Mouse (Mus musculus) brown adipose tissue, adult 24 weeks (tissue): Measurements from ENCODE around the gene Gstt4. TPM values are rescaled to one million over a fixed set of nuclear protein-coding genes. Genes with fewer than 3 reads are reported as not detected.
"Not testable (repeated sequence)": the region's sequence is repeated elsewhere in the genome, so short reads cannot be mapped to it uniquely, and the experiment has no call there.

Source experiments
- H3K27ac ChIP-seq: fragments of 200-500 bp; replicated peaks from 2 replicates; pipeline ENCODE4 v1.5.1; 2012; ENCODE audit warnings: low read depth, mild to moderate bottlenecking, low read length
- H3K4me1 ChIP-seq: fragments of 200-500 bp; 2 replicates; pipeline ENCODE4 v1.6.1; 2012; ENCODE audit warnings: low read length, mixed read lengths; ENCODE audit not compliant: control insufficient read depth, insufficient read depth, insufficient read length
- H3K4me3 ChIP-seq: fragments of 200-500 bp; 2 replicates; pipeline ENCODE4 v1.5.1; 2012; ENCODE audit warnings: low read depth, mild to moderate bottlenecking, low read length, moderate library complexity; ENCODE audit not compliant: insufficient read depth
- polyA plus RNA-seq: library from polyadenylated mRNA; stranded (reverse); fragments of >200 nt; gene quantifications from 2 replicates; pipeline ENCODE4 v1.2.4, GENCODE M21; 2012; ENCODE audit not compliant: missing spikeins, insufficient read depth, insufficient read length

Gstt4 gene
- polyA plus RNA-seq: not detected in 2 replicates

DNA sequence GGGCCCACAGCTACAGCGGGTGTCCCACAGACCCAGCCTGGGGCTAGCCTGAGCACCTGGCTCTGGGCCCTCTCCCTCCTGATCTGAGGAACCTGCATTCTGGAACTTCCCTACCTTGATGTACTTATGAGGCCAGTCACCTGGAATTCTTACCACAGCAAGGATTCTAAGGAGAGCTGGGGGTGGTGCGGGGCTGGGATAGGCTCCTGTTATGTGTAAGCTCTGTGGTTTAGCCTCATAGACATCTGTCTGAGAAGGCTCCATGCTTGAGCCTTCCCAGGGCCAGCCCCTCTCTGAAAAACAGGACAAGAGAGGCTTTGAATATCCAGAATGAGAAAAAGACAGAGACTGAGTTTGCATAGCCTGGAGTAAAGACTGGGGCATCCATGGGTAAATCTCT lies at the start of gene Gstt4:
TSS of gene Gstt4 (minus strand) at position 101 of the 400 bp plus-strand sequence.
- Histone ChIP-seq H3K4me1 (peaks cover 3% of the 10 kb centered on the region), H3K27ac (no peak within 1 kb of the TSS)

DNA sequence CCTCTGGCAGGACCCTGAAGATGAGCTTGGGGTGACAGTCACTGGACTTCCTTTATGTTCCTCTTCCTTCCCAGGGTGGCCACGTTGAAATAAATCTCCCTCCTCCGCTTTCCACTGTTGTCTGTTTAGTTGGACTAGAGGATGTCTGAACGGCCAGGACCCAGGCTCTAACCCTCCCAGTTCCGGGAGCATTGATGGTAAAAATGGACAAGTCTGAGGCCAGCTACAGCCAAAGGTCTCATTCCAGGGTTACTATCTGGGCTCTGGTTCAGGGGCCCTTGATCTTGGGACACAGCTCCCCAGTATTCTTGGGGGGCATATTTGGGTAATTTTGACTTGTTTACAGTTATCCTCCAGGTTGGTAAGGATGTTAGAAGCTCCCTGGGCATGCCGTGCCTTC lies 39.2 kb upstream of the Gstt4 start:
- Histone ChIP-seq H3K27ac (no peak overlapping the region), H3K4me1 (no peaks in the 10 kb centered on the region)

More for the DNA sequence above, at the start of gene Gstt4:
- H3K4me3 ChIP-seq: no peak within 1 kb of the TSS

DNA sequence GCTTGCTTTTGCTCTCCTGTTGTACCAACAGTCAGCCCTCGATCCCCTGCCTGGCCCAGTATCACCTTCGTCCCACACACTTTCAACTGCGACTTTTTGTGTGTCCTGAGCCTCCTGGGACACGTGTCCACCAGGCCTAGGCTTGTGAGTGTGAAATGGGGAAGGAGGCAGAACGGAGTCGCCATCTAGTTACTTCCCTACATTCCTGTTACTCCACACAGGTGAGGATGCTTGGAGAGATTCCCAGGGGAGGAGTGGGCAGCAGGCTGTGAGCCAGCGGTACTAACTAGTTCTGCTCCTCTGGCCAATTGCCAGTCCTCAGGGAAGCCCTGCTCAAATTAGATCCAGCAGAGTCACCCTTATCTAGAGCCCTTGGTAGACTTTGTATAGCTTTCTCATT lies 38.4 kb upstream of the Gstt4 start:
- Histone ChIP-seq H3K27ac (no peak overlapping the region), H3K4me3 (no peak overlapping the region)

More for the DNA sequence above, 39.2 kb upstream of the Gstt4 start:
- no peak overlapping the region for H3K4me3 ChIP-seq

DNA sequence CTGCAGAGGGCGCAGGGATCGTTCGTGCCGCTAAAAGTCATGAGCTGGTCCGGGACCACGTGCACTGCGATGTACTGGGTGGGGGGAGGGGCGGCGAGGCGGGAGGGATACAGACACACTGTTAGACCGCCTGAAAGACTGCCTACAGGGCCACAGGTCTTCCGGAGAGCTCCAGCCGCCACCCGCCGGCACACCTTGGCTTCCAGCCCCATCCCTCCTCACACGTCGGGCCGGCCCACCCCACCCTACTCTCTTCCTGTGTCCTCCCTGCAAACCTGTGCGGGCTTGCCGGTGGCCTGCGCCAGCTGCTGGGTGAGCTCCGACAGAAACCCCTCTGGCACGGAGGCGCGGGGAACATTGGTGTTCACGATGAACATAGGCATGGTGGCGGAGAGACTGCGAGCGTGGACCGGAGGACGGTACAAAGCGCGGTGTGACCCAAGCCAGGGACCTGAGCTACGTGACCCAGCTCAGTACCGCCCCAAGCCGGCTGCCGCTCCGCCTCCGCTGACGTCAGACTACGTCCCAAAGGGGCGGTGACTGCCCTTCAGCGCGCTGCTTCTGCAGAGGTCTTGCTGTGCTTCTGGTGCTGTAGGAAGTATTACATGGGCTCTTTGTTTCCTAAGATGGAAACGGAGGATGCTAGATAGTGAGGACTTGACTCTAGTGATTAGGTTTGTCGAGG lies 37.6 kb upstream of the Gstt4 start, which contains the start of gene Mif:
TSS of gene Mif (minus strand) at position 455 of the 685 bp plus-strand sequence.
- H3K4me1 ChIP-seq: not testable (repeated sequence)
- H3K4me3 ChIP-seq: peak within 1 kb of the TSS; percentile 72
- H3K27ac ChIP-seq: peak within 1 kb of the TSS; percentile 25; the same call in 1 of the 2 replicates

More for the DNA sequence above, 38.4 kb upstream of the Gstt4 start:
- no peaks in the 10 kb centered on the region for H3K4me1 ChIP-seq

DNA sequence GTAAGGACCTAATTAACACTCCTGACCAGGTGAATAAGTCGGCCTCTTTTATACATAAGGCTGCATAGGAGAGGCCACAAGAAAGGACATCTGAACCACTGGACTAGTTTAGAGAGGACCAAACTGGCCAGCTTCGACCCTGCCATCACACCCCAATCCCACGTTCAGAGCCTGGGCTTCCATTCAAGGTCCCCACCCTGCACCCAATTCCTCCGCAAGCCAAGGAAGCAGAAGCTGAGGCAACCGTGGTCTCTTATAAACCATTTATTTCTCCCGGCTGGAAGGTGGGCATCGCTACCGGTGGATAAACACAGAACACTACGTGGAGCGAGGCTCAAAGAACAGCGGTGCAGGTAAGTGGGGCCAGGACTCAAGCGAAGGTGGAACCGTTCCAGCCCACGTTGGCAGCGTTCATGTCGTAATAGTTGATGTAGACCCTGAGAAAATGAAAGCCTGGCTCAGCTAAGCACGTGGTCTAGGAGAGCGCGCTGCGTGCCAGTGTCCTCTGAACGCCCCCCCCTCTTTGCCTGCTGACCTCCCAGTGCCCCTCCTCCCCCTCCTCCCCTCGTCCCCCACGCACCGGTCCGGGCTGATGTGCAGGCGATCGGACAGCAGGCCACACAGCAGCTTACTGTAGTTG lies 36.9 kb upstream of the Gstt4 start:
- peak overlapping the region; percentile 72 for H3K4me3 ChIP-seq
- H3K4me1 ChIP-seq: no peaks in the 10 kb centered on the region
- no peak overlapping the region for H3K27ac ChIP-seq

DNA sequence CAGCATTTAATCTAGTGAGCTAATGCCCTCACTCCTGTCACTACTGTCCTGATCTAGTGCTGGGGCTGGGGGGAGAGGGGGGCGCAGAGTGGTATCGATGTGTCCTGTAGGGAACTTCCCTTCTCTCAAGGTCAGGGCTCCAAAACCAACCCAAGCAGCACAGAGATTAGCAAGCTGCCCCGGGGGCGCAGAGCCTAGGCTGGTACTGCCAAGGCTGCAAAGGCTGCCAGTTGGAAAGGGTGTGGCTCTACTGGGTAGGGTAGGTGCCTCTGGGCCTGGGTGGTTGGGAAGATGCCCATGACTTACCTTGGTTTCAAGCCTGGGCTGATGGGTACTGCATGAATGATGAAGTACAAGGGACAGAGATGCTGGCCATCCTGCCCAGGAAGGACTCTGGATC lies 35.3 kb upstream of the Gstt4 start:
- H3K4me1 ChIP-seq: no peaks in the 10 kb centered on the region
- no peak overlapping the region for H3K27ac ChIP-seq
- H3K4me3 ChIP-seq: no peak overlapping the region

DNA sequence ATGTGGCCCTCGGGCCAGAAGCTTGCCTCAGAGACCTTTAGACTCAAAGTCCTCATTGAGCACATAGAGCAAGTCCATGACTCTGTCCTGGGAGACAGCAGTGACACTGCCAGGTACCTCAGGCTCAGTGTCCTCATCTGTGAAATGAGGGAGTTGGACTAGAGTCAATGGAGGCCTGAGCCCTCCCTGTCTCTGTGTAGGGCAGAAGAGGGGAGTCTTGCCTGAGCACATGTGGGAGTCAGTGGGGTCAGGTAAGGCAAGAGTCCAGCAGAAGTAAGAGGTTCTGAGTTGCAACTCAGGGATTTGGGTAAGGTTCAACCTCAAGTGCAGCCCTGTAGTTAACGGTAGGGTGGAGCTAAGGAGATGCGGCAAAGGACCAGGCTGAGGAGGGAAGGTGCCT lies 34.6 kb upstream of the Gstt4 start:
- H3K4me3 ChIP-seq: no peak overlapping the region
- H3K27ac ChIP-seq: no peak overlapping the region
- no peaks in the 10 kb centered on the region for H3K4me1 ChIP-seq

DNA sequence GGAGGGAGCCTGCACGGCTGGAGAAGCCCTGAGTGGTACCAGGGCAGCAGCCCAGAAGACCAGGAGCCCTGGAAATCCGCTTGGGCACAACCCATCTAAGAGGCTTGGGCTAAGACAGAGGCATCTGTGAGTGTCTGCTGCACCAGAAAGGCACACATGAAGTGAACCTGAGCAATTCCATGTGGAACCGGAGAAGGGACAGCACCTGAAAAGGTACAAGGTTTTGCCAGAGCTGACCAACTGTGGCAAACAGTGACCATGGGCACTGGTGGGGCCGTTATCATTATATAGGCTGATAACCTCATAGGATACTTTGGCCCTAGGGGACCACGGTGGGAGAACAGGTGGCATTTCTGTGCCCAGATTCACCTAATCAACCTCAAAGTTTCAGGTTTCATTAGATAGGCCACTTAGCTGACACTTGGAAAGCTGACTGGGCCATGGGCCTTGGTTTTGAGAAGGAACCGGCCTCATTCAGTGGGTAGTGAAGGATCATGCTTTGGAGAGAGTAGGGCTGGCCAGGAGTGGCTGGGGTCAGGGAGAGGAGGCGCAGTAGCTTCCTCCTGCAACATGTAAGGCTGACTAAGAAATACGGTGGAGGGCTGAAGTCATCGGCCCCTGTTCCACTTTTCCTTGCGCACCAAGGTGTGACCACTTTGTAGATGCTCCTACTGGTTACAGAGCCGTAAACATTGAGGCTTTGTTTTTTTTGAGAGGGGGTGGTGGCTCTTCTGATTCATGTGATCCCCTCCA lies 34.0 kb upstream of the Gstt4 start:
- no peaks in the 10 kb centered on the region for H3K4me1 ChIP-seq
- H3K4me3 ChIP-seq: no peak overlapping the region
- no peak overlapping the region for H3K27ac ChIP-seq

DNA sequence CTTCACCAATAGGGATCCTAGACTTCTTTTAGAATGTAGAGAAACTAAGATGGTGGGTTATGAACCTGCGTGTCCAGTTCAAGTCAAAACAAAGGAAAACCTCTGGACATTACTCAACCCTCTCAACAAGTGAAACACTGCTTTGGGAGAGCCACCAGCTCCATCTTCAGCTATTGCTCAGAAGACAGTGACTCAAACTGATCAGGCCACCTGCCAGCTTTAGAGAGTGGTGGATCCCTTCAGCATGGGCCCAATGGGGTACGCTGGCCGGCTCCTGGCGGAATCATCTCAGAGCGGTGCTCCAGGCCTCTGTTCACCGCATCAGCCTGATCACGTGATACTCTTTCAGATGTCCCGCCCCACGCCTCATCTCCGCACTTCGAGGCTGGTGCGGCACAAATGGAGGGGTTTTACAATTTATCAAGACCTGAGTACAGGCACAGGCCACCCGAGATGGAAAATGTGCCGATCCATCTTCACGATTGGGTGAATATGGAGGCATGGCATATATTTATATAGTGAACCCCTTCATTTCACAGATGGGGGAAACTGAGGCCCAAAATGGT lies 33.2 kb upstream of the Gstt4 start:
- H3K4me1 ChIP-seq: no peaks in the 10 kb centered on the region
- H3K27ac ChIP-seq: no peak overlapping the region
- H3K4me3 ChIP-seq: no peak overlapping the region

DNA sequence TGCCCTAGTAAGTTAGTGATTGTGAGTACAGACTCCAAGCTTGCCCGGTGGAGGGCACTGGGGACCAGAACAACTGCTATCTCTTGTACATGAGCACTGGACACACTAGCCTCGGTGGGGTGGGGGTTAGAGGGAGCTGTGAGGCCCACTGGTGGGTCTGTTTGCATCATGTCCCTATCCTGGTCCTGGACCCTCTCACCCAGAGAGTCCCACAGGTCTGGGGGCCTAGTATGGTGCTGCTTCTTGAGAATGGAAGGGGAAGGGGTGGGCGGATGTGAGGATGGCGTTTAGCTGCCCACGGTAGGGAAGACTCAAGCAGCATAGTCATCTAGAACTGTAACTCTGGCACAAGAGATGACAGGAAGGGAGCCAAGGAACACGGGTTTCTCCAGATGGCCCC lies 32.4 kb upstream of the Gstt4 start:
- Histone ChIP-seq H3K4me1 (no peaks in the 10 kb centered on the region), H3K27ac (no peak overlapping the region), H3K4me3 (no peak overlapping the region)

DNA sequence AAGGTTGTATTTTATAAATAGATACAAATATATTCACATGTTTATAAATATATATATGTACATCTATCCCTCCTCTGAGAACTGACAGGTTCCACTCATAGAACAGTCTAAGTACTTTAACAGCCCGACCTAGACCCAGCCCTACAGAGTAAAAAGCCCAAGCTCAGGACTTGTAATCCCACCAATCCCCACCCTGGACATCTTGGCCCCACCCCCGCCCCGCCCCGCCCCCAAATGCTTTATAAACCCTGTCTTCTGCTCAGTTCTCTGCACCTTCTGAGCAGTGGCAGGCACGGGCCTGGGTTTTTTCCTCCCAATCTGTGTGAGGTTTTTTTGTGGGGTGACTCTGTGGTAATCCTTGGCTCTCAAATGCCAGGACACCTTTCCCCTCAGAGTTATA lies 31.8 kb upstream of the Gstt4 start:
- no peak overlapping the region for H3K27ac ChIP-seq
- H3K4me3 ChIP-seq: no peak overlapping the region
- H3K4me1 ChIP-seq: no peaks in the 10 kb centered on the region

DNA sequence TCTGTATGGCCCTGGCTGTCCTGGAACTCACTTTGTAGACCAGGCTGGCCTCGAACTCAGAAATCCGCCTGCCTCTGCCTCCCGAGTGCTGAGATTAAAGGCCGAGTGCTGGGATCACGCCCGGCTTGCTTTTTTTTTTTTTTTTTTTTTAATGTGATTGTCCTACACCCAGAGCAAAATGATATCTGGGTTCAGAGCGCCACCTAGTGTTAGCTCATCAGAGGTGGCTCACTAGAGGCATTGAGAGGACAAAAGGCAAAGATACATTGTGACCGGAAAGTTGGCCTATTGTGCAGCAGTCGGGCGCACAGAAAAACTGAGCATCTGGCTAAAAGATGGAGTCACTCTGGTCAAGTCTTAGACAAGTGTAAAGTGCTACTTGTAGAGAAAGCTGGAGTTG lies 31.1 kb upstream of the Gstt4 start:
- Histone ChIP-seq H3K4me3 (no peak overlapping the region), H3K27ac (no peak overlapping the region), H3K4me1 (no peaks in the 10 kb centered on the region)

DNA sequence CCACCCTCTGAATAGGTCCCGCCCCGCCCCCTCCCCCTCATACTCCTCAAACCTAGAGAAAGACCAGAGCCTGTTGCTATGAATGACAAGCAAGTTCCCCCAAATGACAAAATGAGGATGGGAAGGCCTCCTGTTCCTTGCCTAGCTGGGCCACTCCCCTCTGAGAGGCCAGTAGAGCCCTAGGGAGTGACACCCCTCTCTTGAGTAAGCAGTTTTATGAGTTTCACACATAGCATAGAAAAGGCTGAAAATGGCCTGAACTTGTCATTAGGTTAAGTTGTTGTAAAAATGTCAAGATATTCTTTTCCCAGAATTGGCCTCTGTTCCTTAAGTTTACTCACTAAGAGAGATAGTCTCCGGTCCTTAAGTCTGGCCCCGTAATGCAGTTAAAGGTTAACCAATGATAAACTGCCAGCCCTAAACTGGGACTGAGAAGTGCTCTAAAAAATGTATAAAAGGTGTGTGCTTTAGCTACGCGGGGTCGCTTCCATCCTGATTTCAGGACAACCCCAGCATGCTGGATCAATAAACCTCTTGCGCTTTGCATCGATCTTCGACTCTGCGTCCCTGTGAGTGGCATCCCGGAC lies 30.3 kb upstream of the Gstt4 start:
- Histone ChIP-seq H3K4me1 (no peaks in the 10 kb centered on the region), H3K4me3 (no peak overlapping the region), H3K27ac (no peak overlapping the region)

DNA sequence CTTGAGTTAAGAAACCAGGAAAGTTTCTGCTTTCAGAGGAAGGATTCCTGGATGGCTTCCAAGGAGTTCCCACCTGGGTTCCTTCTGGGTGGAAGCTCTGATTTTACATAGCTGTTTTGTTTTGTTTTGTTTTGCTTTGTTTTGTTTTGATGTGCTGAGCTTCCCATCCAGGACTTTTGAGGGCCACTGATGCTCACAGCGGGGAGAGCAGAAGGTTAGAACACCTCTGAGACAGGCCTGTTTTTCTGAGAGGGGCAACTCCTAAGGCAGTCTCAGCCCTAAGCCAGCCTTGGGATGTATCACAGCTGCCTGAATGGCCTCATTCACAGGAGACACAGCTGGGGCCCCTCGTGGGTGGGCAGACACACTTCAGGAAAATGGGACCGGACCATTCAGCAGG lies 29.3 kb upstream of the Gstt4 start:
- Histone ChIP-seq H3K27ac (no peak overlapping the region), H3K4me3 (no peak overlapping the region), H3K4me1 (no peaks in the 10 kb centered on the region)

DNA sequence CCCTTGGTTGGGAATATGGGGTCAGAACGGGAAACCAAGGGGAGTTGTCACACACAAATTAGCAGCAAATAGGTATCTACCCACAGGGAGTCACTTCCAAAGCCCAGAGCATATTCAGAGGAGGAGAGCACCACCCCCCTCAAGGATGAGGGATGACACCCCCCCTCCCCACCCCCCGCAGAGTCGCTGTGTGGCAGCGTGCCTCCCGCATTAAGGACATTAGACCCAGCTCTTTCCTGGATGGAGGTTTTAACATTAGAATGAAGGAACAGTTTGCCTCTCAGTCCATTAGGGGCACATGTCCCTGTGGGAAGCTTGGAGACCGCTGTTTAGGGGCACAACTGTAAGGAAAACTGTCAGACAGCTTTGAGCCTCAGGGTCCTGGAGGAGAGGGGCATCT lies 28.7 kb upstream of the Gstt4 start:
- Histone ChIP-seq H3K4me3 (no peak overlapping the region), H3K4me1 (no peaks in the 10 kb centered on the region), H3K27ac (no peak overlapping the region)
